Mouse (Mus musculus): Measurements from ENCODE around the gene Arhgap35.

- TF ChIP-seq CTCF (conservative IDR thresholded peaks at IDR 0.05; ENCODE audit: insufficient read depth, insufficient read length, low read depth, low read length) (no peak), POLR2A (IDR thresholded peaks at IDR 0.05; ENCODE audit: low read depth, low read length) (no peak)
Measured at GRCm38 (mm10) chr7:16489948-16490347, 124.8 kb downstream of the Arhgap35 start.
